Mouse (Mus musculus) myocyte (in vitro differentiated cells): Measurements from ENCODE around the gene Olfr819.

ENCODE experiments used
- POLR2A ChIP-seq: IDR thresholded peaks from one replicate; pipeline ENCODE4 v1.6.1; 2011; ENCODE audit warnings: low read depth, mild to moderate bottlenecking, control low read depth, moderate library complexity; ENCODE audit not compliant: insufficient read length
- SRF ChIP-seq: IDR thresholded peaks from one replicate; pipeline ENCODE4 v1.6.1; 2011; ENCODE audit warnings: low read depth; ENCODE audit not compliant: control insufficient read depth, insufficient read length
- TCF12 ChIP-seq: IDR thresholded peaks from one replicate; pipeline ENCODE4 v1.6.1; 2011; ENCODE audit warnings: mild to moderate bottlenecking, control low read depth; ENCODE audit not compliant: poor library complexity, insufficient read depth, severe bottlenecking

- TF ChIP-seq POLR2A (no peak), TCF12 (no peak), SRF (no peak)
Measured at GRCm38 (mm10) chr10:129915497-129915896, 51.6 kb downstream of the Olfr819 start, which contains the start of gene Olfr816.
